Mouse (Mus musculus): ENCODE results near the gene Gorasp1. TPM values are rescaled to one million over a fixed set of nuclear protein-coding genes. Genes with fewer than 3 reads are reported as not detected.

The Gorasp1 gene
- polyA plus RNA-seq, 1 experiment = 8.3 TPM

Other genes starting within 250 kb of the Gorasp1 start
- not detected in 2 replicates for gene Scn10a, start 218.2 kb downstream of the Gorasp1 start, polyA plus RNA-seq (2012; ENCODE audit: insufficient read depth, insufficient read length, missing spikeins)
- not detected in 2 replicates for gene Scn11a, start 112.1 kb downstream of the Gorasp1 start, polyA plus RNA-seq (2012; ENCODE audit: insufficient read depth, insufficient read length, missing spikeins)
- 26.2 and 36.3 TPM in 2 replicates for gene Wdr48, start 42.7 kb downstream of the Gorasp1 start, polyA plus RNA-seq (2012; ENCODE audit: insufficient read depth, insufficient read length, missing spikeins)
- gene Ttc21a, start within 50 bp of the Gorasp1 start, polyA plus RNA-seq (2012; ENCODE audit: insufficient read depth, insufficient read length, missing spikeins) = not detected in 2 replicates
- gene Csrnp1, start 47.1 kb upstream of the Gorasp1 start, polyA plus RNA-seq (2012; ENCODE audit: insufficient read depth, insufficient read length, missing spikeins) = 3.1 and 7.0 TPM in 2 replicates
- gene Xirp1, start 86.0 kb upstream of the Gorasp1 start, polyA plus RNA-seq (2012; ENCODE audit: insufficient read depth, insufficient read length, missing spikeins) = 1.6 and 2.8 TPM in 2 replicates
- gene Cx3cr1, start 132.3 kb upstream of the Gorasp1 start, polyA plus RNA-seq (2012; ENCODE audit: insufficient read depth, insufficient read length, missing spikeins) = 1.0 and 1.1 TPM in 2 replicates
- gene Ccr8, start 154.5 kb upstream of the Gorasp1 start, polyA plus RNA-seq (2012; ENCODE audit: insufficient read depth, insufficient read length, missing spikeins) = not detected in 2 replicates
- gene Slc25a38, start 172.8 kb upstream of the Gorasp1 start, polyA plus RNA-seq (2012; ENCODE audit: insufficient read depth, insufficient read length, missing spikeins) = 10.2 and 10.6 TPM in 2 replicates
- 737 and 982 TPM in 2 replicates for gene Rpsa, start 190.1 kb upstream of the Gorasp1 start, polyA plus RNA-seq (2012; ENCODE audit: insufficient read depth, insufficient read length, missing spikeins)
- not detected in 2 replicates for gene Mobp, start 212.1 kb upstream of the Gorasp1 start, polyA plus RNA-seq (2012; ENCODE audit: insufficient read depth, insufficient read length, missing spikeins)